Mouse (Mus musculus): Measurements from ENCODE around the gene Mul1.

DNA sequence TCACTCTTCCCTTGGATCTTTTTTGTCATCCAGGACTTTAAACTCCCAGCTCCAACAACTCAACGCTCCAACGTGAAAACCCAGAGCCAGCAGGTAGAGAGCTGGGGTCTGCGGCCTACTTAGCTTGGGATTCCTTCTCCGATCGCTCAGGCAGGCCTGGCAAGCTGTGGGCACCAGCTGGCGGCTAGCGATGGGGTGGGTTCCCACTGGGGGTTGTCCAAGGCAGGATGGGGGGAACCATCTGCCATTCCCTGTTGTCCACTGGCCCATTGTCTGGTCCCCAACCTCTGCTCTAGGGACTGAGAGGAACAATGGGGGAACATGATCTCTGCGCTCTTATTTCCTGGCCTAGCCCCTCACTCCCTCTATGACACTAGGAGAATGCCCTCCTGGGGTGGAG is 53.8 kb downstream of the Mul1 start:
- no peak for TF ChIP-seq CTCF (IDR thresholded peaks at IDR 0.05; ENCODE audit: insufficient read depth, low read depth, low read length)
- no peak for TF ChIP-seq POLR2A (IDR thresholded peaks at IDR 0.05; ENCODE audit: insufficient read depth, low read depth, low read length)

Data from olfactory bulb, adult 2 months (tissue).